Comparison of ENCODE assay signal across 8 mouse cellular contexts in genomic region chr7:28218951-28219740, GRCm38 (mm10). TPM values are rescaled to one million over a fixed set of nuclear protein-coding genes. Genes with fewer than 3 reads are reported as not detected.
DNase-seq lines count a peak whose midpoint lies in the region; ATAC-seq and TF ChIP-seq lines count a peak whose summit lies in the region.
"Not testable (repeated sequence)": the region's sequence is repeated elsewhere in the genome, so short reads cannot be mapped to it uniquely, and the experiment has no call there.

No protein-coding gene starts in this region.

- TF ChIP-seq CTCF in brain, embryonic 14.5 days (IDR thresholded peaks at IDR 0.05; ENCODE audit: borderline replicate concordance, extremely low read depth, insufficient read depth, insufficient read length); lung, embryonic 14.5 days (IDR thresholded peaks at IDR 0.05; ENCODE audit: low read depth): not testable (repeated sequence)

- 85% methylated on average over 20 of the region's 20 CpGs for WGBS in lung, embryonic 14.5 days

- not testable (repeated sequence) for H3K4me2 ChIP-seq in lung, embryonic 14.5 days

- not testable (repeated sequence) for ATAC-seq in lung, embryonic 14.5 days (ENCODE audit: insufficient read depth)

- not testable (repeated sequence) for H3K27me3 ChIP-seq in lung, embryonic 14.5 days (ENCODE audit: insufficient read depth, low read length)

- H3K36me3 ChIP-seq in lung, embryonic 14.5 days (ENCODE audit: insufficient read depth), result not testable (repeated sequence)

- not testable (repeated sequence) for H3K4me3 ChIP-seq in lung, embryonic 14.5 days (ENCODE audit: low read depth, low read length)

- not testable (repeated sequence) for H3K9ac ChIP-seq in lung, embryonic 14.5 days

- not testable (repeated sequence) for H3K4me1 ChIP-seq in lung, embryonic 14.5 days (ENCODE audit: insufficient read depth)

- not testable (repeated sequence) for H3K9me3 ChIP-seq in lung, embryonic 14.5 days (ENCODE audit: low read depth, low read length)

- TF ChIP-seq POLR2A in brain, embryonic 14.5 days (IDR thresholded peaks at IDR 0.05; ENCODE audit: borderline replicate concordance, extremely low read depth, insufficient read depth, insufficient read length, poor library complexity, severe bottlenecking), result not testable (repeated sequence)

- H3K27ac ChIP-seq in lung, embryonic 14.5 days (ENCODE audit: low read depth), result not testable (repeated sequence)

- peak; percentile 82 for DNase-seq in MN1 (ENCODE audit: low spot score)
- DNase-seq in brain, embryonic 14.5 days (ENCODE audit: low read depth), result peak; percentile 78
- DNase-seq in cerebellum, postnatal 25 days, result peak; percentile 8 to 62
- peak; percentile 14 to 41 for DNase-seq in gastrocnemius, postnatal 4 days (ENCODE audit: low spot score in 2 of 2)
- peak; percentile 69 for DNase-seq in kidney, postnatal 14 days
- DNase-seq in layer of hippocampus, postnatal 14 days (ENCODE audit: low spot score in 2 of 2), result peak; percentile 41 to 71
- peak; percentile 25 for DNase-seq in lung, embryonic 14.5 days
- peak; percentile 24 to 53 for DNase-seq in right cerebral cortex, postnatal 36 days (ENCODE audit: low spot score in 2 of 2)

RNA-seq across cellular contexts. Expression of gene Dyrk1b, which starts 39.9 kb away (rescaled TPM):
- 40.1 and 43.3 TPM in 2 replicates for polyA plus RNA-seq in brain, embryonic 14.5 days (2012; rRNA removed)
- 100 to 1,000 TPM; 118 to 131 TPM for total RNA-seq in gastrocnemius, postnatal 4 days (2021)
- total RNA-seq in layer of hippocampus, postnatal 14 days (2021), result 10 to 100 TPM; 37.5 to 43.5 TPM
- polyA plus RNA-seq in lung, embryonic 14.5 days (2014; fragmentation: Nextera tagmentation; extraction: Ambion mirVana), result 13.2 and 14.4 TPM in 2 replicates

RNA-seq across cellular contexts. Expression of gene Eid2, which starts 48.5 kb away (rescaled TPM):
- polyA plus RNA-seq in brain, embryonic 14.5 days (2012; rRNA removed), result 62.0 and 63.2 TPM in 2 replicates
- total RNA-seq in gastrocnemius, postnatal 4 days (2021), result 10 to 100 TPM; 23.0 to 26.4 TPM
- total RNA-seq in layer of hippocampus, postnatal 14 days (2021), result 10 to 100 TPM; 65.7 to 66.1 TPM
- polyA plus RNA-seq in lung, embryonic 14.5 days (2014; fragmentation: Nextera tagmentation; extraction: Ambion mirVana), result 9.8 and 12.9 TPM in 2 replicates

RNA-seq across cellular contexts. Expression of gene Fbl, which starts 49.6 kb away (rescaled TPM):
- polyA plus RNA-seq in brain, embryonic 14.5 days (2012; rRNA removed), result 177 and 202 TPM in 2 replicates
- 10 to 100 TPM; 61.2 to 64.8 TPM for total RNA-seq in gastrocnemius, postnatal 4 days (2021)
- 10 to 100 TPM; 53.0 to 58.7 TPM for total RNA-seq in layer of hippocampus, postnatal 14 days (2021)
- 47.3 and 50.9 TPM in 2 replicates for polyA plus RNA-seq in lung, embryonic 14.5 days (2014; fragmentation: Nextera tagmentation; extraction: Ambion mirVana)

RNA-seq across cellular contexts. Expression of gene Eid2b, which starts 58.4 kb away (rescaled TPM):
- 40.9 and 46.6 TPM in 2 replicates for polyA plus RNA-seq in brain, embryonic 14.5 days (2012; rRNA removed)
- total RNA-seq in gastrocnemius, postnatal 4 days (2021), result 10 to 100 TPM; 10.7 to 12.0 TPM
- 10 to 100 TPM; 40.5 to 41.4 TPM for total RNA-seq in layer of hippocampus, postnatal 14 days (2021)
- 9.0 and 10.9 TPM in 2 replicates for polyA plus RNA-seq in lung, embryonic 14.5 days (2014; fragmentation: Nextera tagmentation; extraction: Ambion mirVana)

Comparison
In these comparisons a context has a peak if more than half of its experiments do, and no peak if none do; other contexts are left out.
1. DNase-seq: peak in every context shown above with its lines; median percentile 82 in MN1; 78 in brain, embryonic 14.5 days; 69 in kidney, postnatal 14 days; 56 in layer of hippocampus, postnatal 14 days; 38 in right cerebral cortex, postnatal 36 days; 35 in cerebellum, postnatal 25 days; 28 in gastrocnemius, postnatal 4 days; 25 in lung, embryonic 14.5 days.